Comparison of ENCODE assay signal across 15 mouse cellular contexts in the genomic region with DNA sequence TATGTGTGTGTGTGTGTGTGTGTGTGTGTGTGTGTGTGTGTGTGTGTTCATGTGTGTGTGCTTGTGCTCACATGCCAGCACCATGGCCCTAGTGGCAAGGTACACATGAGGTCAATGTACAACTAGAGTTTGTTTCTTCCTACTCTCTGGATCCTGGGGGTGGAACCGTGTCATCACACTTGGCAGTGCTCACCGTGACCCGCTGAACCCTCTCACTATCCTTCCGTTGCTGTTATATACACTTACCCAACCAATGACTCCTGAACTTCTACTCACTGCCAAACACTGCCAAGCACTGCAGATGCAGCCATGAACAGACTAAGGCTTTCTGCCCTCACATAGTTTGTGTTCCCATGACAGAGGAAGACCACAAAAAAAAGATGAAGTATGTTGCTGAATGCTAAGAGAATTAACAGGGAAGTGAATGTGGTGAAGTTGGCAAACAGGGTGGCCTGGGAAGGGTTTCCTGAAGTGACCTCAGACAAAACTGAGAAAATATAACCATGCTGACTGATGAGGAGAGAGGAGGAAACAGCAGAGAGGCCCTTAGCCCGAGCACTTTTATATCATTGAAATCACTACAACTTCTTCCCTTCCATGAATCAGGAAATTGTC. TPM values are rescaled to one million over a fixed set of nuclear protein-coding genes. Genes with fewer than 3 reads are reported as not detected.
DNase-seq lines count a peak whose midpoint lies in the region; ATAC-seq and TF ChIP-seq lines count a peak whose summit lies in the region.
"Had no signal": no experiment of that assay in that cellular context is flagged by ENCODE, and none has a peak within 500 bp of the region (broad histone marks: within the 10 kb centered on the region; RNA-seq: fewer than 3 reads in every experiment).

No protein-coding gene starts in this region.

- H3K9me3 ChIP-seq in heart, postnatal 0 days (replicated peaks; ENCODE audit: control insufficient read depth, low read length) = no peaks in the 10 kb centered on the region
- peaks cover 11% of the 10 kb centered on the region for H3K9me3 ChIP-seq in megakaryocyte, embryonic 14.5 days
- H3K9me3 ChIP-seq: heart, embryonic 15.5 days; intestine, embryonic 15.5 days; limb, embryonic 15.5 days had no signal

- H3K27me3 ChIP-seq in heart, postnatal 0 days (ENCODE audit: control insufficient read depth, insufficient read depth, low read length) = no peaks in the 10 kb centered on the region
- no peaks in the 10 kb centered on the region for H3K27me3 ChIP-seq in megakaryocyte, embryonic 14.5 days (replicated peaks)
- H3K27me3 ChIP-seq: heart, embryonic 15.5 days; intestine, embryonic 15.5 days; limb, embryonic 15.5 days had no signal

- H3K4me1 ChIP-seq in heart, postnatal 0 days (ENCODE audit: control insufficient read depth, insufficient read depth) = no peaks in the 10 kb centered on the region
- H3K4me1 ChIP-seq in bone marrow macrophage, adult 2 months (ENCODE audit: control insufficient read depth, insufficient read depth, low read length) = peaks cover 14% of the 10 kb centered on the region
- peaks cover 20% of the 10 kb centered on the region for H3K4me1 ChIP-seq in megakaryocyte, embryonic 14.5 days
- H3K4me1 ChIP-seq: heart, embryonic 15.5 days; intestine, embryonic 15.5 days; limb, embryonic 15.5 days had no signal

- intact Hi-C loops in heart, postnatal 14 days (cut with DNase I) = no loop called here

- DNase-seq in heart, postnatal 0 days (ENCODE audit: low spot score) = no peak
- DNase-seq in heart, postnatal 14 days = no peak
- DNase-seq in kidney, postnatal 36 days = peak; percentile 62 to 64
- no peak for DNase-seq in right cerebral cortex, postnatal 14 days
- DNase-seq in adrenal gland, postnatal 14 days = no peak
- DNase-seq in right cerebral cortex, postnatal 4 days = no peak
- DNase-seq: adrenal gland, postnatal 36 days; cerebellum, adult 9-10 months; thymus, adult 18-20 months had no signal

- no peak overlapping the region for H3K4me2 ChIP-seq in heart, postnatal 0 days (ENCODE audit: low read depth, low read length)
- H3K4me2 ChIP-seq: heart, embryonic 15.5 days; intestine, embryonic 15.5 days; limb, embryonic 15.5 days had no signal

- no peak for TF ChIP-seq CTCF in heart, postnatal 0 days (IDR thresholded peaks at IDR 0.05; ENCODE audit: low read depth)
- no peak for TF ChIP-seq CTCF in bone marrow macrophage, adult 2 months (IDR thresholded peaks at IDR 0.05; ENCODE audit: low read depth, low read length)

- no peak overlapping the region for H3K9ac ChIP-seq in heart, postnatal 0 days (replicated peaks; ENCODE audit: low read depth, low read length)
- H3K9ac ChIP-seq: heart, embryonic 15.5 days; intestine, embryonic 15.5 days; limb, embryonic 15.5 days had no signal

- TF ChIP-seq EP300 in heart, postnatal 0 days (IDR thresholded peaks at IDR 0.05; ENCODE audit: low read depth) = no peak

- ATAC-seq in heart, postnatal 0 days (ENCODE audit: insufficient read depth, low read depth) = peak; percentile 30; the same call in 1 of the 2 replicates
- ATAC-seq: intestine, embryonic 15.5 days had no signal

- WGBS in heart, postnatal 0 days = 67% methylated on average over 5 of the region's 5 CpGs

- H3K27ac ChIP-seq in heart, postnatal 0 days (ENCODE audit: low read depth) = no peak overlapping the region
- H3K27ac ChIP-seq in bone marrow macrophage, adult 2 months (ENCODE audit: insufficient read depth, low read depth, low read length) = peak overlapping the region; percentile 85
- H3K27ac ChIP-seq: heart, embryonic 15.5 days; intestine, embryonic 15.5 days; limb, embryonic 15.5 days had no signal

- H3K4me3 ChIP-seq in heart, postnatal 0 days (ENCODE audit: low read depth, low read length) = no peak overlapping the region
- H3K4me3 ChIP-seq in bone marrow macrophage, adult 2 months (ENCODE audit: insufficient read depth, low read length) = no peak overlapping the region; the same call in 1 of the 2 replicates
- peak overlapping the region; percentile 42 for H3K4me3 ChIP-seq in megakaryocyte, embryonic 14.5 days (replicated peaks)
- H3K4me3 ChIP-seq: heart, embryonic 15.5 days; intestine, embryonic 15.5 days; limb, embryonic 15.5 days had no signal

- no peaks in the 10 kb centered on the region for H3K36me3 ChIP-seq in heart, postnatal 0 days (replicated peaks; ENCODE audit: control insufficient read depth, insufficient read depth, low read length)
- no peaks in the 10 kb centered on the region for H3K36me3 ChIP-seq in megakaryocyte, embryonic 14.5 days (replicated peaks; ENCODE audit: low read length)
- H3K36me3 ChIP-seq: heart, embryonic 15.5 days; intestine, embryonic 15.5 days had no signal

- TF ChIP-seq POLR2A in bone marrow macrophage, adult 2 months (IDR thresholded peaks at IDR 0.05; ENCODE audit: borderline replicate concordance, low read depth, low read length) = no peak

RNA-seq across cellular contexts. Expression of gene Slc25a31, which starts 3.7 kb away (rescaled TPM):
- total RNA-seq in heart, postnatal 0 days (2014; rRNA removed; ENCODE audit: low replicate concordance) = 0.93 TPM in 1 of 2 replicates, not detected in the other
- 0.73 and 0.86 TPM in 2 replicates for polyA plus RNA-seq in heart, postnatal 0 days (2015; fragmentation: Nextera tagmentation; extraction: Ambion mirVana)
- under 1 TPM in 1 of 2 experiments, not detected in 1; 0.39 TPM for total RNA-seq in heart, postnatal 14 days (2021)
- not detected in 2 replicates for polyA plus RNA-seq in bone marrow macrophage, adult 2 months (2012; ENCODE audit: insufficient read depth, insufficient read length, missing spikeins)
- polyA plus RNA-seq in megakaryocyte, embryonic 14.5 days (2012; ENCODE audit: insufficient read depth, low replicate concordance) = not detected in 2 replicates
- total RNA-seq in adrenal gland, postnatal 14 days (2021) = not detected in 2 replicates
- total RNA-seq: adrenal gland, postnatal 36 days; left cerebral cortex, adult 18-20 months had no signal

RNA-seq across cellular contexts. Expression of gene Hspa4l, which starts 39.4 kb away (rescaled TPM):
- total RNA-seq in heart, postnatal 0 days (2014; rRNA removed; ENCODE audit: low replicate concordance) = 42.1 and 46.8 TPM in 2 replicates
- 27.0 and 27.8 TPM in 2 replicates for polyA plus RNA-seq in heart, postnatal 0 days (2015; fragmentation: Nextera tagmentation; extraction: Ambion mirVana)
- total RNA-seq in heart, postnatal 14 days (2021) = 10 to 100 TPM; 34.7 to 40.4 TPM
- polyA plus RNA-seq in bone marrow macrophage, adult 2 months (2012; ENCODE audit: insufficient read depth, insufficient read length, missing spikeins) = 19.0 and 21.3 TPM in 2 replicates
- polyA plus RNA-seq in megakaryocyte, embryonic 14.5 days (2012; ENCODE audit: insufficient read depth, low replicate concordance) = 1.8 TPM in 1 of 2 replicates, not detected in the other
- 30.4 and 36.2 TPM in 2 replicates for total RNA-seq in adrenal gland, postnatal 14 days (2021)

Comparison
In these comparisons a context has a peak if more than half of its experiments do, and no peak if none do; other contexts are left out.
1. DNase-seq: peak in kidney, postnatal 36 days (2 of 2); none in heart, postnatal 0 days (single experiment), heart, postnatal 14 days (0 of 2), right cerebral cortex, postnatal 14 days (single experiment), adrenal gland, postnatal 14 days (single experiment) and right cerebral cortex, postnatal 4 days (single experiment).